Mouse (Mus musculus) layer of hippocampus, adult 2 months (tissue): ENCODE measurements around the gene Sbp. TPM values are rescaled to one million over a fixed set of nuclear protein-coding genes. Genes with fewer than 3 reads are reported as not detected.

ENCODE experiments used
- DNase-seq, 2 experiments: peaks; one replicate each; pipeline ENCODE4 v3.0.0; 2022; ENCODE audit warnings: low spot score in 2 of 2
- H3K27ac ChIP-seq: fragments of 200-600 bp; 2 replicates; pipeline ENCODE4 v1.8.1; 2022
- H3K4me3 ChIP-seq: fragments of 200-600 bp; 2 replicates; pipeline ENCODE4 v1.8.1; 2022; ENCODE audit warnings: mild to moderate bottlenecking
- CTCF ChIP-seq: fragments of 200-600 bp; conservative IDR thresholded peaks from 2 replicates; pipeline ENCODE4 v1.8.1; 2022; ENCODE audit warnings: antibody characterized with exemption, mild to moderate bottlenecking, moderate library complexity
- total RNA-seq, 2 experiments: library from RNA; stranded (reverse); gene quantifications; 2 replicates each; pipeline ENCODE4 v1.2.3; 2021

Gene Sbp
- total RNA-seq, 2 experiments from 2014 or later: not detected

- Histone ChIP-seq H3K27ac (no peak overlapping the region), H3K4me3 (no peak overlapping the region)
- no peak for DNase-seq
- TF ChIP-seq CTCF: no peak
These were observed 27.3 kb downstream of the Sbp start for GRCm38 (mm10) chr17:23968780-23969179.

GRCm38 (mm10) chr17:23969231-23969630 lies 27.8 kb downstream of the Sbp start:
- Histone ChIP-seq H3K4me3 (no peak overlapping the region), H3K27ac (no peak overlapping the region)
- peak; percentile 41 to 76 for DNase-seq
- TF ChIP-seq CTCF: peak; percentile 80

- no peak overlapping the region for H3K4me3 ChIP-seq
- DNase-seq: no peak
- TF ChIP-seq CTCF: no peak
- H3K27ac ChIP-seq: no peak overlapping the region
These were observed 29.8 kb downstream of the Sbp start for GRCm38 (mm10) chr17:23971315-23971714.

DNA sequence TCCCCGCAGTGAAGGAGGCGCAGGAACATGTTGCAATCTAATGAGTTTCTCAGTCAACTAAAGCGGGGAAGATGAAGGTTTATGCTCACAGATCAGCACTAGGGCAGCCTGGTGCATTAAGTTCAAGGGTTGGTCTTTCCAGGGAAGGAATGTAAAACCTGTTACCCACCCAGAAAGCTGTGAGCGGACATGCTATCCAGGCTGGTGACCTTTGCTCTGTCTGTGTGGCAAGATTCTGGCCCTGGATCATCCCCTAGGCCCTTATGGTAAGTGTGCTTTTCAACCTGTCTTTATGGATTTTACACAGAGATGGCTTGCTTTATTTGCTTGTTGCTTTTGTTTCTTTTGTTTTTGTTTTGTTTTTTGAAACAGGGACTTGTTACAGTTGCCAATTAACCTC lies 35.2 kb downstream of the Sbp start:
- DNase-seq: no peak
- Histone ChIP-seq H3K27ac (no peak overlapping the region), H3K4me3 (no peak overlapping the region)
- no peak for TF ChIP-seq CTCF

DNA sequence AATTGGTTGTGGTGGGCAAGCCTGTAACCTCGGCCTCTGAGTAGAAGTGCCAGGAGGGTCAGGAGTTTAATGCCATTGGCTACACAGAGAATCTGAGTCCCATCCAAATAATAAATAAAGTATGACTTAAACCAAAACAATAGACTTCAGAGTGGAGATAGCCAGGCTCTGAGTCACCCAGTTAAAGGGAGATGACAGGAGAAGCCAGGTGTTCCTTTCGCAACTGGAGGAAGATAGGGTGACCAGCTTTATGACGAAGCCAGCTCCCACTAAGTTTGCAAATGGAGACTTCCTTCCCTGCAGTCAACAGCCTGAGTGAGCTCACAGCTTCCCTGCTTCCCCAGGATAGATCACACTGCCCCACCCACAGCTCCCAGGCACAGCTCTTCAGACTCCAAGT lies 38.0 kb downstream of the Sbp start:
- H3K27ac ChIP-seq: no peak overlapping the region
- TF ChIP-seq CTCF: no peak
- DNase-seq: no peak
- no peak overlapping the region for H3K4me3 ChIP-seq

- no peak within 1 kb of the TSS for H3K4me3 ChIP-seq
- TF ChIP-seq CTCF: no peak
- H3K27ac ChIP-seq: no peak within 1 kb of the TSS
- no peak for DNase-seq
These were observed 38.9 kb downstream of the Sbp start, which contains the start of gene Prss30 for GRCm38 (mm10) chr17:23980297-23980909. Prss30 (minus strand) TSS chr17:23980566.

DNA sequence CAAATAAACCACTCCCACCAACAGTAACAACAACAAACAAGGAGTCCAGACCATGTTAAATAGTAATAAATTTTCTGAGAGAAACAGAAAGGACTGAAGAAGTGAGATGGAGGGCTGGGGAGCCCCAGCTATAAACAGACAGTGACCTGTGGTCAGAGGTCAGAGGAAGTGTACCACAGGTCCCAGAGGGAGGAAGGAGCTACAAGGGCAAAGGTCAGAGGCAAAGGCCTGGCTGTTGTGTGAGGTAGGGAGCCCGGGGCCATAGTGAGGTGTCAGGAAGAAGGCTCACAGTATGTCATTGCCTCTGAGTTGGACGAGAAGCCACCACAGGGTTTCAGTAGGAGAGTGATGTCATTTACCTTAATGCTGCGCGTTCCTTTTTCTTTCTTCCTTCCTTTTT lies 41.4 kb downstream of the Sbp start:
- no peak overlapping the region for H3K4me3 ChIP-seq
- no peak for TF ChIP-seq CTCF
- no peak overlapping the region for H3K27ac ChIP-seq
- no peak for DNase-seq

GRCm38 (mm10) chr17:23984989-23985388 lies 43.5 kb downstream of the Sbp start:
- no peak for TF ChIP-seq CTCF
- H3K27ac ChIP-seq: no peak overlapping the region
- H3K4me3 ChIP-seq: no peak overlapping the region
- no peak for DNase-seq

DNA sequence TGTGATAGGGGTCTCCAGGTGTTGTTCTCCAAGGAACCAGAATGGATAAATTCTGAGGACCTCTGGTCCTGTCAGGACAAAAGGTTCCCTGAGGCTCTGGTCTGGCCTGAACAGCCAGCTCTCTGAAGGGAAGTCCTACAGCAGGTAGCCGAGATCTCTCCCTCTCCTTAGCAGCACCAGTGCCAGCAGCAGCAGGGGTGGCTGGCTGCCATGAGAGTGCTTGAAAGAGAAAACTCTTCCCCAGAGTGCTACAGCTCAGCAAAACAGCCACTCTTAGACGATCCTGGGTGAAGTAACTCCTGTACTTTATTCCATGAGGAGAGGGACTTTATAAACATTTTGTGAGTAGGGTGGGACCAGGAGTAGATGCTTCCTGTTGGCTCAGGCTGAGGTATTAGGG lies 48.3 kb downstream of the Sbp start:
- TF ChIP-seq CTCF: no peak

DNA sequence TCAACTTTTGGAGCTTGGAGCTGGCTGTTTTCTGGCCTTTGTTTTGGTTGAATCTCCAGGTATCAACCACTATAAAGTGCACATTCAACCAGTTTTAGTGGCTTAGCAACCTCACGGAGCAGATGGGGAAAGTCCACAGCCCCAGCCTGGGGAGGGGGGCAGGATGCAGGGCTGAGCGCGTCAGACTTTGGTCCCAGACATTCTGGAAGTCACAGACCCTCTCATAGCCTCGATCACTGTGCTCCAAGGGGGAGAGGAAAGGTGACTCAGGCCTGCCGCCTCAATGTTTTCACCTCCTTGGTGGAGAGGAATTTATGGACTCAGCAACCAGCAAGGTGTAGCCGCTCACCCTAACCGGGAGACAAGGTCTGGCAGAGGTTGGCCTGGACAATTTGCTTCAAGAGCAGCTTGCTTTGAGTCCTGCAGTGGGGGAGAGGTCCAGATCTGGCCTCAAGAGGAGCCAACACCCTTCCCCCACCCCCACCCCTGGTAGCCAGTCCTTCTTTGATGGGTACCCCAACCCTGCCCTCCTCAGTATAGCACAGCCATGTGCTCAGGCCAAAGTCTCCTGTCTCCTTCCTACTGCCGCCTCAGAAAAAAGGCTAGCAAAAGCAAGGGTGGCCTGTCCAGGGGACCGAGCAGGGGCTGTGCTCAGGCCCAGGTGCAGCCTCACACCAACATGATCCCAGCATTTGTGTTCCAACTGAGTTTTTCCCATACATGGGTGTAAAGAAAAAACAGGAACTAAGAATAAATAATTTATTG lies 51.5 kb downstream of the Sbp start:
- Histone ChIP-seq H3K4me3 (no peak overlapping the region; the same call in 1 of the 2 replicates), H3K27ac (no peak overlapping the region)
- no peak for TF ChIP-seq CTCF
- no peak for DNase-seq

More for the DNA sequence above, 48.3 kb downstream of the Sbp start:
- Histone ChIP-seq H3K27ac (no peak overlapping the region), H3K4me3 (no peak overlapping the region)
- DNase-seq: no peak

DNA sequence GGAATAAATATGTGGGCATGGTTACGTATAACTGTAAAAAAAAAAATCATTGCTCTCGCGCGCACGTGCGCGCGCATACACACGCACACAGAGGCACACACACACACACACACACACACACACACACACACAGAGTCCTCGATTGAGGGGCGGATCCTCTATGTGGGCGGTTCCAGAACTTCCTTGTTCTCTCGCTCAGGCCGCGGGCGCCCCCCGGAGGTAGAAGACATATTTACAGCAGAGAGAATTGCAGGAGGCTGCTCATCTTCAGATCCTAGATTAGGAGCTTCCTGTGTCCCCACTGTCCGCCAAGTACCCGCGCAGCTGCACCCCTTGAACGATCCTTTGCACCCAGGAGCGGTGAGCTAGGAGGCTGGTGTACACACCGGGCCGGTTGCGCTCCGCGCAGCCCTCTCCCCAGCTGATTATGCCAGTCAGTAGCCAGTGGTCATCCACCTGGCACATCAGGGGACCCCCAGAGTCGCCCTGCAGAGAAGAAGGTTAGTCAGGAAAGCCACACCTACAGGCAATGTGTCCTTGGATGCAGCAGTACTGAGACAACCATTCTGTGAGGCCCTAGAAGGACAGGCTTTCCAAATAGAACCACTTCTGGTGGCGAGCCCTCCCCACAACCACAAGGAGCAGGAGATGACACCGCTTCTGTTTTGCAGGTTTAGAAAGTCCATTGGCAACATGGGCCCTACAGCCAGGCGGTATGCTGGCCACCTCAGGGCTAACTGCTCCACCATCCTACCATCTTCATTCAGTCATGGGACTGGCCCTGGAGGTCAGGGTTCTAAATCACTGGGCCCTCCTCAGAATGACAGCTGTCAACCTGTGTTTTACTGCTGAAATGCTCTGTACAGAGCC lies 52.3 kb downstream of the Sbp start:
- Histone ChIP-seq H3K4me3 (peak overlapping the region; percentile 36; the same call in 1 of the 2 replicates), H3K27ac (no peak overlapping the region)
- DNase-seq: peak; percentile 91 to 96
- TF ChIP-seq CTCF: peak; percentile 78

- no peak for DNase-seq
- Histone ChIP-seq H3K27ac (no peak overlapping the region), H3K4me3 (no peak overlapping the region)
- no peak for TF ChIP-seq CTCF
These were observed 53.2 kb downstream of the Sbp start for GRCm38 (mm10) chr17:23994667-23995066.

Other genes with a start within 250 kb of the Sbp start
- gene 1520401A03Rik, start 218.9 kb upstream of the Sbp start, total RNA-seq: under 1 TPM; 0.25 to 0.64 TPM
- gene Pkmyt1, start 215.3 kb upstream of the Sbp start, total RNA-seq: 1 to 10 TPM; 3.4 to 3.5 TPM
- 10 to 100 TPM; 46.2 to 48.3 TPM for gene Paqr4, start 200.8 kb upstream of the Sbp start, total RNA-seq
- under 1 TPM; 0.23 to 0.32 TPM for gene Kremen2, start 195.8 kb upstream of the Sbp start, total RNA-seq
- 100 to 1,000 TPM; 310 to 345 TPM for gene Flywch1, start 170.1 kb upstream of the Sbp start, total RNA-seq
- 10 to 100 TPM; 10.6 to 12.3 TPM for gene Flywch2, start 155.6 kb upstream of the Sbp start, total RNA-seq
- 100 to 1,000 TPM; 613 to 663 TPM for gene Srrm2, start 151.1 kb upstream of the Sbp start, total RNA-seq
- gene Elob, start 112.5 kb upstream of the Sbp start, total RNA-seq: 100 to 1,000 TPM; 332 to 341 TPM
- gene Prss33, start 105.6 kb upstream of the Sbp start, total RNA-seq: not detected
- not detected for gene Prss32, start 97.8 kb upstream of the Sbp start, total RNA-seq
- gene Prss41, start 97.5 kb upstream of the Sbp start, total RNA-seq: 1 to 10 TPM; 1.9 to 2.2 TPM
- gene Prss21, start 73.6 kb upstream of the Sbp start, total RNA-seq: not detected
- not detected for gene Dcpp1, start 60.8 kb upstream of the Sbp start, total RNA-seq
- gene Dcpp2, start 60.8 kb upstream of the Sbp start, total RNA-seq: not detected
- gene Dcpp3, start 24.2 kb upstream of the Sbp start, total RNA-seq: not detected
- gene Sbpl, start 13.6 kb downstream of the Sbp start, total RNA-seq: not detected
- gene Prss30, start 38.9 kb downstream of the Sbp start, total RNA-seq: under 1 TPM in 1 of 2 experiments, not detected in 1; 0.32 TPM
- gene Prss22, start 56.4 kb downstream of the Sbp start, total RNA-seq: not detected
- gene Prss27, start 96.5 kb downstream of the Sbp start, total RNA-seq: not detected
- gene Kctd5, start 131.8 kb downstream of the Sbp start, total RNA-seq: 10 to 100 TPM; 26.6 to 28.8 TPM
- 100 to 1,000 TPM in 1 of 2 experiments, 10 to 100 TPM in 1; 97.3 to 109 TPM for gene Pdpk1, start 209.3 kb downstream of the Sbp start, total RNA-seq
- 10 to 100 TPM; 43.1 to 45.3 TPM for gene Amdhd2, start 222.1 kb downstream of the Sbp start, total RNA-seq
- 1,000 to 10,000 TPM; 1,075 to 1,153 TPM for gene Atp6v0c, start 228.0 kb downstream of the Sbp start, total RNA-seq